Mouse (Mus musculus): ENCODE data around the gene Khnyn.

Khnyn gene

GRCm38 (mm10) chr14:55873714-55874683 is 10.7 kb upstream of the Khnyn start:
- DNase-seq, result peak; percentile 90

GRCm38 (mm10) chr14:55877469-55878315 is 7.1 kb upstream of the Khnyn start:
- no peak for DNase-seq

GRCm38 (mm10) chr14:55878316-55878940 is 6.3 kb upstream of the Khnyn start:
- no peak for DNase-seq

GRCm38 (mm10) chr14:55879623-55880022 is 5.1 kb upstream of the Khnyn start:
- peak; percentile 62 for DNase-seq

GRCm38 (mm10) chr14:55880982-55881381 is 3.8 kb upstream of the Khnyn start:
- no peak for DNase-seq

GRCm38 (mm10) chr14:55882171-55882641 is 2.5 kb upstream of the Khnyn start:
- peak; percentile 95 for DNase-seq

- peak; percentile 62 for DNase-seq
Observed at GRCm38 (mm10) chr14:55883149-55883661, 1.5 kb upstream of the Khnyn start.

- DNase-seq, result no peak
Observed at GRCm38 (mm10) chr14:55883663-55884062, 1.1 kb upstream of the Khnyn start.

- DNase-seq, result peak; percentile 99
Observed at GRCm38 (mm10) chr14:55884166-55884565, 581 bp upstream of the Khnyn start, which contains the start of gene Cbln3. Gene Cbln3, minus strand, starts transcription at chr14:55884392.

- peak; percentile 65 for DNase-seq
Observed at GRCm38 (mm10) chr14:55885114-55885790, 505 bp downstream of the Khnyn start.

- DNase-seq, result no peak
Observed at GRCm38 (mm10) chr14:55885791-55886271, 1.1 kb downstream of the Khnyn start.

- no peak for DNase-seq
Observed at GRCm38 (mm10) chr14:55886571-55887382, 2.0 kb downstream of the Khnyn start.

- DNase-seq, result no peak
Observed at GRCm38 (mm10) chr14:55897671-55898070, 12.9 kb downstream of the Khnyn start.

GRCm38 (mm10) chr14:55898947-55899346 is 14.2 kb downstream of the Khnyn start:
- DNase-seq, result no peak

- peak; percentile 90 for DNase-seq
Observed at GRCm38 (mm10) chr14:55899701-55900413, 15.1 kb downstream of the Khnyn start, which contains the start of gene Sdr39u1. Gene Sdr39u1, minus strand, starts transcription at chr14:55900293.

- no peak for DNase-seq
Observed at GRCm38 (mm10) chr14:55900414-55900755, 15.6 kb downstream of the Khnyn start.

GRCm38 (mm10) chr14:55905518-55905917 is 20.8 kb downstream of the Khnyn start:
- DNase-seq, result no peak

GRCm38 (mm10) chr14:55913406-55913805 is 28.7 kb downstream of the Khnyn start:
- DNase-seq, result no peak

GRCm38 (mm10) chr14:55918240-55919082 is 33.7 kb downstream of the Khnyn start:
- DNase-seq, result peak; percentile 71

Data from cerebellum, adult 11 months (tissue).